Mouse (Mus musculus) myocyte (in vitro differentiated cells): Measurements from ENCODE around the gene Npw. TPM values are rescaled to one million over a fixed set of nuclear protein-coding genes. Genes with fewer than 3 reads are reported as not detected.
A peak's percentile ranks its signal among the peaks of the same experiment; 100 is the strongest.

Source experiments
- H3K27me3 ChIP-seq: one replicate; pipeline ENCODE4 v1.6.1; 2011; ENCODE audit not compliant: control insufficient read depth, insufficient read depth, insufficient read length
- H3K36me3 ChIP-seq: one replicate; pipeline ENCODE4 v1.6.1; 2011; ENCODE audit not compliant: control insufficient read depth, insufficient read depth
- H3K4me2 ChIP-seq: one replicate; pipeline ENCODE4 v1.6.1; 2011; ENCODE audit warnings: low read depth, control low read depth
- H3K4me3 ChIP-seq: one replicate; pipeline ENCODE4 v1.5.1; 2011; ENCODE audit warnings: mild to moderate bottlenecking, control low read depth, moderate library complexity
- H3K79me2 ChIP-seq: one replicate; pipeline ENCODE4 v1.6.1; 2011; ENCODE audit not compliant: control insufficient read depth, insufficient read depth
- H3ac ChIP-seq: one replicate; pipeline ENCODE4 v1.6.1; 2011; ENCODE audit not compliant: control insufficient read depth, insufficient read length
- CEBPB ChIP-seq: IDR thresholded peaks from 2 replicates; pipeline ENCODE4 v1.6.1; 2011; ENCODE audit warnings: mild to moderate bottlenecking, moderate library complexity; ENCODE audit not compliant: poor library complexity, insufficient read depth, severe bottlenecking
- E2F4 ChIP-seq: IDR thresholded peaks from one replicate; pipeline ENCODE4 v1.6.1; 2011; ENCODE audit warnings: mild to moderate bottlenecking, control low read depth, moderate library complexity; ENCODE audit not compliant: insufficient read depth
- MAX ChIP-seq: IDR thresholded peaks from one replicate; pipeline ENCODE4 v1.6.1; 2011; ENCODE audit warnings: low read depth, mild to moderate bottlenecking, control low read depth
- MYOD1 ChIP-seq, 3 experiments: IDR thresholded peaks; one replicate each; pipeline ENCODE4 v1.6.1; 2011; ENCODE audit warnings: control low read depth in 2 of 3, low read depth in 2 of 3, mild to moderate bottlenecking in 2 of 3, moderate library complexity in 1 of 3; ENCODE audit not compliant: insufficient read length in 2 of 3, control insufficient read depth in 1 of 3
- MYOG ChIP-seq, 3 experiments: IDR thresholded peaks; one replicate each; pipeline ENCODE4 v1.6.1; 2011; ENCODE audit warnings: control low read depth in 2 of 3, low read depth in 2 of 3, mild to moderate bottlenecking in 2 of 3; ENCODE audit not compliant: insufficient read length in 2 of 3, control insufficient read depth in 1 of 3, insufficient read depth in 1 of 3
- POLR2A ChIP-seq: IDR thresholded peaks from one replicate; pipeline ENCODE4 v1.6.1; 2011; ENCODE audit warnings: low read depth, mild to moderate bottlenecking, control low read depth, moderate library complexity; ENCODE audit not compliant: insufficient read length
- POLR2AphosphoS2 ChIP-seq: IDR thresholded peaks from one replicate; pipeline ENCODE4 v1.6.1; 2011; ENCODE audit warnings: low read depth, control low read depth; ENCODE audit not compliant: insufficient read length
- REST ChIP-seq: IDR thresholded peaks from one replicate; pipeline ENCODE4 v1.6.1; 2011; ENCODE audit warnings: mild to moderate bottlenecking, control low read depth, moderate library complexity; ENCODE audit not compliant: insufficient read depth, insufficient read length
- SRF ChIP-seq: IDR thresholded peaks from one replicate; pipeline ENCODE4 v1.6.1; 2011; ENCODE audit warnings: low read depth; ENCODE audit not compliant: control insufficient read depth, insufficient read length
- TCF12 ChIP-seq: IDR thresholded peaks from one replicate; pipeline ENCODE4 v1.6.1; 2011; ENCODE audit warnings: mild to moderate bottlenecking, control low read depth; ENCODE audit not compliant: poor library complexity, insufficient read depth, severe bottlenecking
- TCF3 ChIP-seq: IDR thresholded peaks from one replicate; pipeline ENCODE4 v1.6.1; 2011; ENCODE audit warnings: low read depth, control low read depth; ENCODE audit not compliant: insufficient read length
- USF1 ChIP-seq: IDR thresholded peaks from one replicate; pipeline ENCODE4 v1.6.1; 2011; ENCODE audit warnings: low read depth, mild to moderate bottlenecking, control low read depth, moderate library complexity
- polyA plus RNA-seq: library from polyadenylated mRNA; unstranded; fragments of >200 nt; fragmentation: generic; extraction: Trizol; gene quantifications from one replicate; pipeline ENCODE4 v1.2.1, GENCODE M21; 2012; ENCODE audit warnings: missing spikeins

Npw gene
- polyA plus RNA-seq = not detected

- no peak for TF ChIP-seq TCF12
- H3K4me3 ChIP-seq = no peak within 1 kb of the TSS
- peaks cover 7% of the 10 kb centered on the region for H3K27me3 ChIP-seq
- no peak within 1 kb of the TSS for H3ac ChIP-seq
- H3K36me3 ChIP-seq = no peaks in the 10 kb centered on the region
- H3K4me2 ChIP-seq = peak within 1 kb of the TSS; percentile 24
- H3K79me2 ChIP-seq = no peaks in the 10 kb centered on the region
These were observed at the start of gene Npw for GRCm38 (mm10) chr17:24658017-24658758. Npw (minus strand) TSS chr17:24658457.

- peak overlapping the region; percentile 5 for H3ac ChIP-seq
- TF ChIP-seq REST = no peak
- TF ChIP-seq MYOG (IDR thresholded peaks at IDR 0.05; ENCODE audit: control insufficient read depth in 1 of 3, insufficient read depth in 1 of 3, insufficient read length in 2 of 3, low read depth in 2 of 3) = no peak
- no peak for TF ChIP-seq MAX
- TF ChIP-seq POLR2A = no peak
- no peak for TF ChIP-seq USF1
- TF ChIP-seq CEBPB = no peak
- no peak for TF ChIP-seq TCF12
- TF ChIP-seq TCF3 = no peak
- no peaks in the 10 kb centered on the region for H3K27me3 ChIP-seq
- peak overlapping the region; percentile 72 for H3K4me3 ChIP-seq
- peak overlapping the region; percentile 89 for H3K4me2 ChIP-seq
- H3K79me2 ChIP-seq = peaks cover 16% of the 10 kb centered on the region
- H3K36me3 ChIP-seq = no peaks in the 10 kb centered on the region
These were observed 49.7 kb upstream of the Npw start for GRCm38 (mm10) chr17:24707801-24708425.

GRCm38 (mm10) chr17:24706982-24707800 lies 48.9 kb upstream of the Npw start, which contains the start of gene Tbl3:
Tbl3 (minus strand) TSS chr17:24707660.
- peaks cover 16% of the 10 kb centered on the region for H3K79me2 ChIP-seq

GRCm38 (mm10) chr17:24705821-24706220 lies 47.6 kb upstream of the Npw start:
- no peaks in the 10 kb centered on the region for H3K27me3 ChIP-seq
- H3K79me2 ChIP-seq = peaks cover 16% of the 10 kb centered on the region
- H3K36me3 ChIP-seq = peaks cover 9% of the 10 kb centered on the region
- peak overlapping the region; percentile 89 for H3K4me2 ChIP-seq
- no peak overlapping the region for H3K4me3 ChIP-seq
- H3ac ChIP-seq = no peak overlapping the region
- TF ChIP-seq TCF12 = no peak
- no peak for TF ChIP-seq POLR2AphosphoS2
- TF ChIP-seq MYOG (IDR thresholded peaks at IDR 0.05; ENCODE audit: control insufficient read depth in 1 of 3, insufficient read depth in 1 of 3, insufficient read length in 2 of 3, low read depth in 2 of 3) = no peak
- no peak for TF ChIP-seq REST
- TF ChIP-seq MYOD1 (IDR thresholded peaks at IDR 0.05; ENCODE audit: control insufficient read depth in 1 of 3, insufficient read length in 2 of 3, low read depth in 2 of 3) = no peak
- no peak for TF ChIP-seq CEBPB
- no peak for TF ChIP-seq USF1
- TF ChIP-seq POLR2A = no peak
- no peak for TF ChIP-seq SRF
- no peak for TF ChIP-seq TCF3
- no peak for TF ChIP-seq E2F4
- no peak for TF ChIP-seq MAX

More at GRCm38 (mm10) chr17:24706982-24707800, 48.9 kb upstream of the Npw start, which contains the start of gene Tbl3:
- peaks cover under 1% of the 10 kb centered on the region for H3K36me3 ChIP-seq
- TF ChIP-seq POLR2A (peak; percentile 91), TCF12 (no peak), POLR2AphosphoS2 (peak; percentile 94), MAX (no peak), MYOG (IDR thresholded peaks at IDR 0.05; ENCODE audit: control insufficient read depth in 1 of 3, insufficient read depth in 1 of 3, insufficient read length in 2 of 3, low read depth in 2 of 3) (peak in 1 of 3 experiments; percentile 10), REST (no peak), SRF (peak; percentile 72), TCF3 (no peak), MYOD1 (IDR thresholded peaks at IDR 0.05; ENCODE audit: control insufficient read depth in 1 of 3, insufficient read length in 2 of 3, low read depth in 2 of 3) (no peak), E2F4 (peak; percentile 2)
- H3K27me3 ChIP-seq = no peaks in the 10 kb centered on the region
- peak within 1 kb of the TSS; percentile 5 for H3ac ChIP-seq
- H3K4me3 ChIP-seq = peak within 1 kb of the TSS; percentile 72
- H3K4me2 ChIP-seq = peak within 1 kb of the TSS; percentile 89
